1 mouse cellular context compared by ENCODE assay signal in the genomic region with DNA sequence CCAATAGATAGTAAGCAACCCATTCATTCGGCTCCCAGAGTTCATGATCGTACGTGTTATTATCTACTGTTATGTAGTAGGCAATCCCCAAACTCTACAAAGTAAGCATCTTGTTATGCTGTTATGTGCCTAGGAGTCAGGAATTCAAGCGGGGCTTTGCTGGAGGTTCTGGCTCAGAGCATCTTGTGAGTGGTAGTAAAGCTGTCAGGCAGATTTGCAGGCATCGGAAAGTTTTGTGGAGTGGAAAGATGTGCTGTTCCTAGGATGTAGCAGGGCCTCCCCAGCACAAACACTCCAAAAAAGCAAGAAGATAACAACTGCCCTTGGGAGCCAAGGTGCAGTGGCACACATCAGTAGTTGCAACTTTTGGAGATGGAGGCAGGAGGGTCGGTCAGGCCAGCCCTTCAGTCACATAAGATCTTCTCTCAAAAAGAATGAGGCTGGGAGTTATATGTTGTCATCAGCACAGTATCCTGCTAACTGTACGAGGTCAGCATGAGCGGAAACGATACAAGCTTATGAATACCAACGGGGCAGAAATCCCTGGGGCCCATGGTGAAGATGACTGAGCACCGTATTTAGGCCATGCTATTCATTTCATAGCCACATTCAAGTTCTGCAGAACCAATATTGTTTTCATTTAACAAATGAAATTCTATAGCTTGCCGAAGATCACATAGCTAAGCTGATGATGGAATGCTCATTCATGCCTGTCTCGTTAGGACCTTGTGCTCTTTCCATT.
TF ChIP-seq lines count a peak whose summit lies in the region.

No protein-coding gene starts in this region.

TF ChIP-seq in CH12.LX, 34 proteins besides CTCF, POLR2A, EP300 and RAD21:
- TF ChIP-seq MAFK (IDR thresholded peaks at IDR 0.05; ENCODE audit: insufficient replicate concordance, low read length) (0 out of 2 replicates have a peak, but pooled peaks have one; percentile 31), PAX5 (IDR thresholded peaks at IDR 0.05; ENCODE audit: low read length) (no peak), MEF2A (IDR thresholded peaks at IDR 0.05; ENCODE audit: borderline replicate concordance, low read depth, low read length) (peak; percentile 71), TCF12 (IDR thresholded peaks at IDR 0.05; ENCODE audit: low read depth, low read length) (peak; percentile 27; the same call in 1 of the 2 replicates), IRF4 (IDR thresholded peaks at IDR 0.05; ENCODE audit: low read depth, low read length) (peak; percentile 64), SIN3A (IDR thresholded peaks at IDR 0.05; ENCODE audit: low read length) (0 out of 2 replicates have a peak, but pooled peaks have one; percentile 22), MAX (IDR thresholded peaks at IDR 0.05; ENCODE audit: low read length) (0 out of 2 replicates have a peak, but pooled peaks have one; percentile 38), CHD2 (IDR thresholded peaks at IDR 0.05; ENCODE audit: low read length) (no peak), BHLHE40 (IDR thresholded peaks at IDR 0.05; ENCODE audit: low read depth, low read length) (peak; percentile 56; the same call in 1 of the 2 replicates), KAT2A (IDR thresholded peaks at IDR 0.05; ENCODE audit: insufficient replicate concordance, low read length) (0 out of 2 replicates have a peak, but pooled peaks have one; percentile 46)
